Mouse (Mus musculus) thymus, adult 2 months (tissue): ENCODE data around the gene Olfr691.

ENCODE experiments used
- CTCF ChIP-seq: fragments of 200-500 bp; IDR thresholded peaks from 2 replicates; pipeline ENCODE4 v1.5.1; 2012; ENCODE audit warnings: mild to moderate bottlenecking, control low read depth, low read length, moderate library complexity, borderline replicate concordance; ENCODE audit not compliant: control insufficient read depth, poor library complexity, insufficient read depth; ENCODE audit errors: extremely low read depth
- POLR2A ChIP-seq: fragments of 200-500 bp; IDR thresholded peaks from 2 replicates; pipeline ENCODE4 v1.6.1; 2012; ENCODE audit warnings: mild to moderate bottlenecking, low read length, control low read depth, moderate library complexity; ENCODE audit not compliant: control insufficient read depth, poor library complexity, insufficient read depth; ENCODE audit errors: extremely low read depth

DNA sequence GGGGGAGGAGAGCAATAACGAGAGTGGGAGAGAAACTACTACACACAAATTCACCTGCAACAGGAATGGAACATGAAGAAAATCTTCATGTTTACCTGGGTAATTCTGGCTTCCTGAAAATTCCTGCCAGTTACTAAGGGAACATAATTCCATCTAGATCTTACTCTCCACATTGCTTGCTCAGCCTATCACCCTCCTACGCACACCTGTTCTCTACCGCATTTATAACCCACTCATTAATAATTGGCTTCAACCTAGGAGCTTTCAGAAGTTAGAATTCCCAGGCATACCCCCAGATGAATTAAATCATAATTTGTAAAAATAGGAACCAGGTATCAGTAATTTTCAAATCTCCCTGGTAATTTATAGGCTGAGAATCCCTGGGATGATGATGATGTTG lies 31.9 kb upstream of the Olfr691 start:
- TF ChIP-seq POLR2A (no peak), CTCF (no peak)
